Mouse (Mus musculus): ENCODE measurements around the gene Rita1. TPM values are rescaled to one million over a fixed set of nuclear protein-coding genes. Genes with fewer than 3 reads are reported as not detected.

Rita1 gene
- total and polyA plus RNA-seq, 3 experiments = 18.1 to 22.1 TPM; not detected in 1

- peaks cover 0 to 13% of the 10 kb centered on the region in 2 experiments; a peak in 2 of 4 replicates for H3K4me1 ChIP-seq (ENCODE audit: control insufficient read depth in 1 of 2, insufficient read depth in 2 of 2, low read length in 2 of 2)
- peaks cover 0 to 6% of the 10 kb centered on the region in 2 experiments; a peak in 2 of 4 replicates for H3K36me3 ChIP-seq (ENCODE audit: control insufficient read depth in 1 of 2, insufficient read depth in 2 of 2, low read length in 2 of 2)
- H3K27ac ChIP-seq (ENCODE audit: control insufficient read depth, low read depth, low read length) = no peak overlapping the region
- no peaks in the 10 kb centered on the region for H3K79me2 ChIP-seq (ENCODE audit: control insufficient read depth, insufficient read depth, low read length, poor library complexity)
- no peaks in the 10 kb centered on the region for H3K9me3 ChIP-seq (replicated peaks; ENCODE audit: insufficient read depth, low read length)
- TF ChIP-seq ZC3H11A (IDR thresholded peaks at IDR 0.05; ENCODE audit: low read depth, low read length) (no peak), MAX (IDR thresholded peaks at IDR 0.05; ENCODE audit: low read length) (no peak), EP300 (IDR thresholded peaks at IDR 0.05; ENCODE audit: low read depth in 1 of 2, low read length in 2 of 2) (no peak), MXI1 (IDR thresholded peaks at IDR 0.05; ENCODE audit: low read depth, low read length) (no peak), UBTF (IDR thresholded peaks at IDR 0.05; ENCODE audit: borderline replicate concordance, insufficient read depth, low read depth, low read length) (no peak), POLR2AphosphoS5 (IDR thresholded peaks at IDR 0.05; ENCODE audit: borderline replicate concordance, low read depth, low read length) (0 out of 2 replicates have a peak, but pooled peaks have one; percentile 86), POLR2AphosphoS2 (IDR thresholded peaks at IDR 0.05; ENCODE audit: low read length) (no peak)
- no peak overlapping the region for H3K9ac ChIP-seq (ENCODE audit: control insufficient read depth, low read depth, low read length, poor library complexity, severe bottlenecking)
- DNase-seq (ENCODE audit: low read depth, low spot score) = no peak
- H3K4me3 ChIP-seq (ENCODE audit: control insufficient read depth in 1 of 2, insufficient read depth in 1 of 2, low read depth in 2 of 2, low read length in 2 of 2) = no peak overlapping the region
- H3K27me3 ChIP-seq (ENCODE audit: control insufficient read depth in 1 of 2, insufficient read depth in 2 of 2, low read length in 2 of 2) = no peaks in the 10 kb centered on the region; a peak in 2 of 4 replicates
These were observed 27.7 kb upstream of the Rita1 start for GRCm38 (mm10) chr5:120640094-120640493.

- Histone ChIP-seq H3K27ac (ENCODE audit: control insufficient read depth, low read depth, low read length) (no peak overlapping the region), H3K79me2 (ENCODE audit: control insufficient read depth, insufficient read depth, low read length, poor library complexity) (no peaks in the 10 kb centered on the region), H3K9me3 (replicated peaks; ENCODE audit: insufficient read depth, low read length) (no peaks in the 10 kb centered on the region), H3K27me3 (ENCODE audit: control insufficient read depth in 1 of 2, insufficient read depth in 2 of 2, low read length in 2 of 2) (no peaks in the 10 kb centered on the region; a peak in 1 of 4 replicates), H3K4me1 (ENCODE audit: control insufficient read depth in 1 of 2, insufficient read depth in 2 of 2, low read length in 2 of 2) (no peaks in the 10 kb centered on the region), H3K36me3 (ENCODE audit: control insufficient read depth in 1 of 2, insufficient read depth in 2 of 2, low read length in 2 of 2) (no peaks in the 10 kb centered on the region), H3K9ac (ENCODE audit: control insufficient read depth, low read depth, low read length, poor library complexity, severe bottlenecking) (no peak overlapping the region), H3K4me3 (ENCODE audit: control insufficient read depth in 1 of 2, insufficient read depth in 1 of 2, low read depth in 2 of 2, low read length in 2 of 2) (no peak overlapping the region)
- TF ChIP-seq RCOR1 (IDR thresholded peaks at IDR 0.05; ENCODE audit: low read depth, low read length) = no peak
- no peak for TF ChIP-seq ETS1 (IDR thresholded peaks at IDR 0.05; ENCODE audit: low read depth, low read length)
- no peak for TF ChIP-seq CTCF (IDR thresholded peaks at IDR 0.05 in 2 of 3, conservative IDR thresholded peaks at IDR 0.05 in 1 of 3; ENCODE audit: control insufficient read depth in 1 of 3, insufficient read depth in 1 of 3, low read depth in 2 of 3, low read length in 3 of 3, poor library complexity in 1 of 3, severe bottlenecking in 1 of 3)
- no peak for TF ChIP-seq MYC (IDR thresholded peaks at IDR 0.05; ENCODE audit: low read depth, low read length)
- no peak for TF ChIP-seq MXI1 (IDR thresholded peaks at IDR 0.05; ENCODE audit: low read depth, low read length)
- no peak for TF ChIP-seq E2F4 (IDR thresholded peaks at IDR 0.05; ENCODE audit: borderline replicate concordance, low read depth, low read length)
- TF ChIP-seq MAZ (IDR thresholded peaks at IDR 0.05; ENCODE audit: low read depth, low read length) = no peak
- no peak for TF ChIP-seq POLR2AphosphoS5 (IDR thresholded peaks at IDR 0.05; ENCODE audit: borderline replicate concordance, low read depth, low read length)
- no peak for TF ChIP-seq RAD21 (IDR thresholded peaks at IDR 0.05; ENCODE audit: low read depth, low read length)
- no peak for TF ChIP-seq KAT2A (conservative IDR thresholded peaks at IDR 0.05; ENCODE audit: low read depth, low read length)
- TF ChIP-seq BHLHE40 (IDR thresholded peaks at IDR 0.05; ENCODE audit: borderline replicate concordance, low read depth, low read length) = no peak
- TF ChIP-seq NELFE (IDR thresholded peaks at IDR 0.05; ENCODE audit: low read depth, low read length) = no peak
- TF ChIP-seq MAFK (IDR thresholded peaks at IDR 0.05; ENCODE audit: borderline replicate concordance, low read depth, low read length) = no peak
- TF ChIP-seq MAX (IDR thresholded peaks at IDR 0.05; ENCODE audit: low read length) = no peak
- TF ChIP-seq ELF1 (IDR thresholded peaks at IDR 0.05; ENCODE audit: low read depth, low read length) = no peak
- TF ChIP-seq CHD2 (IDR thresholded peaks at IDR 0.05; ENCODE audit: low read length) = no peak
- TF ChIP-seq MEF2A (IDR thresholded peaks at IDR 0.05; ENCODE audit: extremely low read depth, insufficient replicate concordance, low read depth, low read length, poor library complexity, severe bottlenecking) = no peak
- DNase-seq (ENCODE audit: low read depth, low spot score) = no peak
These were observed 23.2 kb upstream of the Rita1 start for GRCm38 (mm10) chr5:120635633-120636032.
